In genomic region chr11:120240206-120240605, GRCm38 (mm10) we compare ENCODE assay signal across 8 mouse cellular contexts. TPM values are rescaled to one million over a fixed set of nuclear protein-coding genes. Genes with fewer than 3 reads are reported as not detected.
DNase-seq lines count a peak whose midpoint lies in the region; ATAC-seq lines count a peak whose summit lies in the region.

No protein-coding gene starts in this region.

- peak; percentile 56 to 69 for DNase-seq in adrenal gland, adult 18-20 months (ENCODE audit: low spot score in 2 of 2)
- DNase-seq in adrenal gland, adult 8-10 months: no peak
- peak; percentile 93 for DNase-seq in embryo, embryonic 9.5 days (ENCODE audit: extremely low spot score)
- peak; percentile 72 to 88 for DNase-seq in gastrocnemius, postnatal 4 days (ENCODE audit: low spot score in 2 of 2)
- DNase-seq in midbrain, embryonic 14.5 days: peak; percentile 88

- H3K9ac ChIP-seq in intestine, embryonic 16.5 days (ENCODE audit: low read depth, low read length): peak overlapping the region; percentile 60
- peak overlapping the region; percentile 100 for H3K9ac ChIP-seq in limb, embryonic 12.5 days (replicated peaks)
- H3K9ac ChIP-seq in midbrain, embryonic 14.5 days (replicated peaks; ENCODE audit: low read length): peak overlapping the region; percentile 100

- H3K27ac ChIP-seq in intestine, embryonic 16.5 days (ENCODE audit: low read length): peak overlapping the region; percentile 94
- H3K27ac ChIP-seq in limb, embryonic 12.5 days: peak overlapping the region; percentile 98
- H3K27ac ChIP-seq in midbrain, embryonic 14.5 days (replicated peaks; ENCODE audit: low read depth, low read length): peak overlapping the region; percentile 100

- H3K9me3 ChIP-seq in intestine, embryonic 16.5 days (ENCODE audit: control insufficient read depth, low read length): no peaks in the 10 kb centered on the region
- H3K9me3 ChIP-seq in limb, embryonic 12.5 days: no peaks in the 10 kb centered on the region
- no peaks in the 10 kb centered on the region for H3K9me3 ChIP-seq in midbrain, embryonic 14.5 days (ENCODE audit: control insufficient read depth, low read length)

- no peaks in the 10 kb centered on the region for H3K27me3 ChIP-seq in intestine, embryonic 16.5 days (replicated peaks; ENCODE audit: control insufficient read depth, insufficient read depth, low read length)
- no peaks in the 10 kb centered on the region for H3K27me3 ChIP-seq in limb, embryonic 12.5 days
- H3K27me3 ChIP-seq in midbrain, embryonic 14.5 days (ENCODE audit: control insufficient read depth, insufficient read depth, low read length): no peaks in the 10 kb centered on the region

- H3K36me3 ChIP-seq in intestine, embryonic 16.5 days (ENCODE audit: control insufficient read depth, insufficient read depth, low read length): no peaks in the 10 kb centered on the region
- peaks cover 15% of the 10 kb centered on the region for H3K36me3 ChIP-seq in limb, embryonic 12.5 days
- peaks cover 17% of the 10 kb centered on the region for H3K36me3 ChIP-seq in midbrain, embryonic 14.5 days (ENCODE audit: control insufficient read depth, insufficient read depth, low read length)

- 3% methylated on average over 10 of the region's 10 CpGs for WGBS in intestine, embryonic 16.5 days
- under 1% methylated on average over 10 of the region's 10 CpGs for WGBS in limb, embryonic 12.5 days
- 1% methylated on average over 10 of the region's 10 CpGs for WGBS in midbrain, embryonic 14.5 days

- ATAC-seq in intestine, embryonic 16.5 days: peak; percentile 47
- 0 out of 2 replicates have a peak, but pooled peaks have one; percentile 14 for ATAC-seq in limb, embryonic 12.5 days (ENCODE audit: insufficient number of reproducible peaks, insufficient read depth, low FRiP score, low TSS enrichment, low read depth)
- peak; percentile 55; the same call in 1 of the 2 replicates for ATAC-seq in midbrain, embryonic 14.5 days (ENCODE audit: low FRiP score, low TSS enrichment)
- ATAC-seq in granulocyte monocyte progenitor cell, adult 5-6 weeks (replicated peaks; ENCODE audit: poor library complexity, severe bottlenecking): no peak

- H3K4me3 ChIP-seq in intestine, embryonic 16.5 days (ENCODE audit: low read length): peak overlapping the region; percentile 33
- peak overlapping the region; percentile 92 for H3K4me3 ChIP-seq in limb, embryonic 12.5 days (replicated peaks)
- peak overlapping the region; percentile 94 for H3K4me3 ChIP-seq in midbrain, embryonic 14.5 days (replicated peaks; ENCODE audit: low read depth, low read length)

- H3K4me1 ChIP-seq in intestine, embryonic 16.5 days (ENCODE audit: control insufficient read depth, insufficient read depth, low read length): peaks cover 58% of the 10 kb centered on the region
- H3K4me1 ChIP-seq in limb, embryonic 12.5 days (replicated peaks): peaks cover 76% of the 10 kb centered on the region
- peaks cover 58% of the 10 kb centered on the region for H3K4me1 ChIP-seq in midbrain, embryonic 14.5 days (ENCODE audit: control insufficient read depth, insufficient read depth, low read length)

- H3K4me2 ChIP-seq in intestine, embryonic 16.5 days (ENCODE audit: low read depth, low read length): peak overlapping the region; percentile 83
- peak overlapping the region; percentile 97 for H3K4me2 ChIP-seq in limb, embryonic 12.5 days
- peak overlapping the region; percentile 100 for H3K4me2 ChIP-seq in midbrain, embryonic 14.5 days (ENCODE audit: low read length)

RNA-seq across cellular contexts. Expression of gene Bahcc1, which starts 7.5 kb away (rescaled TPM):
- total RNA-seq in adrenal gland, adult 18-20 months (2021): 1 to 10 TPM; 7.8 to 8.9 TPM
- total RNA-seq in adrenal gland, adult 8-10 months (2022): 10 to 100 TPM; 16.6 to 24.5 (median 19.5) TPM
- total RNA-seq in gastrocnemius, postnatal 4 days (2021): 10 to 100 TPM; 13.6 to 15.1 TPM
- 4.9 and 5.7 TPM in 2 replicates for polyA plus RNA-seq in intestine, embryonic 16.5 days (2015; fragmentation: Nextera tagmentation; extraction: Ambion mirVana)
- 18.3 and 18.5 TPM in 2 replicates for polyA plus RNA-seq in limb, embryonic 12.5 days (2016; fragmentation: Nextera tagmentation; extraction: Ambion mirVana)
- 20.0 and 25.9 TPM in 2 replicates for polyA plus RNA-seq in midbrain, embryonic 14.5 days (2014; fragmentation: Nextera tagmentation; extraction: Ambion mirVana)
- total RNA-seq in granulocyte monocyte progenitor cell, adult 5-6 weeks (2014; fragmentation: Nextera tagmentation): 22.5 and 22.9 TPM in 2 replicates
- total RNA-seq in granulocyte monocyte progenitor cell, adult 5-6 weeks (2017): 4.7 and 5.9 TPM in 2 replicates

Comparison
In these comparisons a context has a peak if more than half of its experiments do, and no peak if none do; other contexts are left out.
1. H3K4me3 ChIP-seq: peak in every context shown above with its lines; median percentile 94 in midbrain, embryonic 14.5 days; 92 in limb, embryonic 12.5 days; 33 in intestine, embryonic 16.5 days.